Mouse (Mus musculus): ENCODE data around the gene Cby1. TPM values are rescaled to one million over a fixed set of nuclear protein-coding genes. Genes with fewer than 3 reads are reported as not detected.

Gene Cby1
- polyA plus RNA-seq, 1 experiment, result 7.1 TPM

DNA sequence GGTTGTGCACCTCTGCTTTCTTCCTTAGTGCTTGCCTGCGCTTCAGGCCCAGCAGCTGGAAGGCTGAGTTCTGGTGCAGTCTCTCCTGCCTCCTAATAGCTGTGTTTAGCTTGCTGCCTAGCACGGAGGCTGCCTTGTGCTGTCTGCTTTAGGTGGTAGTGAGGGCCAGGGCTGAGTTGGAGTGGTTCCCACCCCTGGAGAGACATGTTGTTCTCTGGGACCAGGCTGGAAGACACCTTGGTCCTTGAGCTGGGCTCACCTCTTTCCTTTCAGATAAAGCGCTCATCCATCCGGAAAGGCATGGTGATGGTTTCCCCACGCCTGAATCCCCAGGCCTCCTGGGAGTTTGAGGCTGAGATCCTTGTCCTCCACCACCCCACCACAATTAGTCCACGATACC, 57.7 kb downstream of the Cby1 start:
- Histone ChIP-seq H3K4me1 (ENCODE audit: control insufficient read depth) (peaks cover 18% of the 10 kb centered on the region), H3K27me3 (ENCODE audit: control insufficient read depth) (no peaks in the 10 kb centered on the region), H3K4me3 (replicated peaks) (no peak overlapping the region), H3K9me3 (ENCODE audit: control insufficient read depth, low read length) (no peaks in the 10 kb centered on the region), H3K36me3 (ENCODE audit: control insufficient read depth) (peaks cover 100% of the 10 kb centered on the region)
- TF ChIP-seq GATA1 (IDR thresholded peaks at IDR 0.05; ENCODE audit: low read length) (no peak), TAL1 (IDR thresholded peaks at IDR 0.05; ENCODE audit: low read length) (no peak)

Other genes starting within 250 kb of the Cby1 start
- 0.17 and 0.22 TPM in 2 replicates for gene Csnk1e, start 203.6 kb upstream of the Cby1 start, polyA plus RNA-seq (2012)
- gene Kcnj4, start 154.0 kb upstream of the Cby1 start, polyA plus RNA-seq (2012), result not detected in 2 replicates
- not detected in 2 replicates for gene Kdelr3, start 142.8 kb upstream of the Cby1 start, polyA plus RNA-seq (2012)
- 1.6 and 2.4 TPM in 2 replicates for gene Ddx17, start 112.5 kb upstream of the Cby1 start, polyA plus RNA-seq (2012)
- not detected in 2 replicates for gene Dmc1, start 54.1 kb upstream of the Cby1 start, polyA plus RNA-seq (2012)
- gene Fam227a, start 243 bp upstream of the Cby1 start, polyA plus RNA-seq (2012), result not detected in 2 replicates
- gene Tomm22, start 11.7 kb downstream of the Cby1 start, polyA plus RNA-seq (2012), result 12.2 and 13.5 TPM in 2 replicates
- gene Josd1, start 28.7 kb downstream of the Cby1 start, polyA plus RNA-seq (2012), result 1.8 and 2.5 TPM in 2 replicates
- 21.9 and 23.6 TPM in 2 replicates for gene Gtpbp1, start 31.6 kb downstream of the Cby1 start, polyA plus RNA-seq (2012)
- 2.8 and 4.2 TPM in 2 replicates for gene Sun2, start 83.3 kb downstream of the Cby1 start, polyA plus RNA-seq (2012)
- gene Dnal4, start 118.7 kb downstream of the Cby1 start, polyA plus RNA-seq (2012), result 0.69 and 1.1 TPM in 2 replicates
- not detected in 2 replicates for gene Nptxr, start 145.6 kb downstream of the Cby1 start, polyA plus RNA-seq (2012)
- not detected in 2 replicates for gene Npcd, start 175.0 kb downstream of the Cby1 start, polyA plus RNA-seq (2012)
- gene Cbx6, start 175.5 kb downstream of the Cby1 start, polyA plus RNA-seq (2012), result 2.7 and 4.0 TPM in 2 replicates
- 0.03 and 0.07 TPM in 2 replicates for gene Apobec3, start 232.5 kb downstream of the Cby1 start, polyA plus RNA-seq (2012)

Data from erythroblast, embryonic 14.5 days (primary cell).